Mouse (Mus musculus) intestine, embryonic 15.5 days (tissue): ENCODE measurements around the gene Cttn. TPM values are rescaled to one million over a fixed set of nuclear protein-coding genes. Genes with fewer than 3 reads are reported as not detected.
A peak's percentile ranks its signal among the peaks of the same experiment; 100 is the strongest.

ENCODE experiments used
- ATAC-seq: fragments of 200-750 bp; cut with Nextera tagmentation; 2 replicates; pipeline ENCODE4 v1.8.0; 2017; ENCODE audit warnings: moderate TSS enrichment, moderate library complexity
- H3K27ac ChIP-seq: fragments of 300-500 bp; sonication (generic); 2 replicates; pipeline ENCODE4 v1.5.1; 2015; ENCODE audit warnings: mild to moderate bottlenecking, inconsistent platforms
- H3K27me3 ChIP-seq: fragments of 300-500 bp; sonication (generic); replicated peaks from 2 replicates; pipeline ENCODE4 v1.6.1; 2015; ENCODE audit warnings: inconsistent platforms
- H3K36me3 ChIP-seq: fragments of 300-500 bp; sonication (generic); 2 replicates; pipeline ENCODE4 v1.6.1; 2015; ENCODE audit warnings: inconsistent platforms
- H3K4me1 ChIP-seq: fragments of 300-500 bp; sonication (generic); replicated peaks from 2 replicates; pipeline ENCODE4 v1.6.1; 2015; ENCODE audit warnings: inconsistent platforms
- H3K4me2 ChIP-seq: fragments of 300-500 bp; sonication (generic); replicated peaks from 2 replicates; pipeline ENCODE4 v1.6.1; 2015; ENCODE audit warnings: mild to moderate bottlenecking, inconsistent platforms
- H3K4me3 ChIP-seq: fragments of 300-500 bp; sonication (generic); replicated peaks from 2 replicates; pipeline ENCODE4 v1.5.1; 2015; ENCODE audit warnings: inconsistent platforms
- H3K9ac ChIP-seq: fragments of 300-500 bp; sonication (generic); 2 replicates; pipeline ENCODE4 v1.6.1; 2015; ENCODE audit warnings: inconsistent platforms
- H3K9me3 ChIP-seq: fragments of 300-500 bp; sonication (generic); 2 replicates; pipeline ENCODE4 v1.6.1; 2016; ENCODE audit warnings: inconsistent platforms
- WGBS: fragments of 180-500 bp; shearing (Covaris S2); methylation state at CpG from one replicate; pipeline ENCODE4 v1.1.7; 2015; 5-methylcytosine and 5-hydroxymethylcytosine counted together
- polyA plus RNA-seq: library from polyadenylated mRNA; unstranded; fragments of >200 nt; fragmentation: Nextera tagmentation; extraction: Ambion mirVana; gene quantifications from 2 replicates; pipeline ENCODE4 v1.2.1, GENCODE M21; 2015

Gene Cttn
- polyA plus RNA-seq, 1 experiment from 2014 or later, result 139 TPM

- Histone ChIP-seq H3K27me3 (no peaks in the 10 kb centered on the region), H3K4me1 (no peaks in the 10 kb centered on the region), H3K4me3 (no peak overlapping the region), H3K9me3 (no peaks in the 10 kb centered on the region), H3K27ac (no peak overlapping the region), H3K36me3 (peaks cover 58% of the 10 kb centered on the region), H3K4me2 (no peak overlapping the region), H3K9ac (no peak overlapping the region)
- WGBS, result 87% methylated on average over 7 of the region's 7 CpGs
- no peak for ATAC-seq
These were observed 26.0 kb downstream of the Cttn start for GRCm38 (mm10) chr7:144444788-144445187.

- 89% methylated on average over 4 of the region's 4 CpGs for whole genome bisulfite sequencing
- no peak overlapping the region for H3K27ac ChIP-seq
- H3K27me3 ChIP-seq, result no peaks in the 10 kb centered on the region
- H3K36me3 ChIP-seq, result peaks cover 69% of the 10 kb centered on the region
- H3K9me3 ChIP-seq, result no peaks in the 10 kb centered on the region
- no peak overlapping the region for H3K4me3 ChIP-seq
- no peaks in the 10 kb centered on the region for H3K4me1 ChIP-seq
- no peak overlapping the region for H3K4me2 ChIP-seq
- no peak for ATAC-seq
- H3K9ac ChIP-seq, result no peak overlapping the region
These were observed 28.8 kb downstream of the Cttn start for GRCm38 (mm10) chr7:144441976-144442375.

GRCm38 (mm10) chr7:144441466-144441865, 29.3 kb downstream of the Cttn start:
- WGBS, result 92% methylated on average over 11 of the region's 11 CpGs
- Histone ChIP-seq H3K27me3 (no peaks in the 10 kb centered on the region), H3K36me3 (peaks cover 72% of the 10 kb centered on the region), H3K9ac (no peak overlapping the region), H3K4me3 (no peak overlapping the region), H3K4me2 (no peak overlapping the region), H3K9me3 (no peaks in the 10 kb centered on the region), H3K4me1 (no peaks in the 10 kb centered on the region), H3K27ac (no peak overlapping the region)
- ATAC-seq, result no peak

DNA sequence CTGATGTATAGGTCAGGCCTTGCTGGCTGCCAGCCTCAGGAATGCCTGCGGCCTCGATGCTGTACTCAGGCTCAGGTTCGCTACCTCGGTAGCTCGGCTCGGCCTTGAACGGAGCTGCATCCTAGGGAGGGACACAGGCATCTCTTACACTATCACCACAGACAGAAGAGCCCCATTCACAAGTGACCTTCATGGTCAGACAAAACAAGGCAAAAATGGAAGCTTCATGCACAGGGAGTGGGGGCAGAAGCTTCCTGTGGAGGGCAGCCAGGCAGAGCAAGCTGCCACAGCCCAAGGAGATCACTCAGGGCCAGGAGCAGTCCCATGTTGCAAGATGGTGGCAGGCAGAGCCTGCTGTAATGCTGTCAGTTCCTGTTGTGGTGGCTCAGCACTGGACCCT, 32.0 kb downstream of the Cttn start:
- Histone ChIP-seq H3K27me3 (no peaks in the 10 kb centered on the region), H3K4me3 (no peak overlapping the region), H3K9me3 (no peaks in the 10 kb centered on the region), H3K36me3 (peaks cover 59% of the 10 kb centered on the region), H3K9ac (no peak overlapping the region), H3K4me1 (no peaks in the 10 kb centered on the region), H3K27ac (no peak overlapping the region), H3K4me2 (no peak overlapping the region)
- ATAC-seq, result no peak
- 98% methylated on average over 7 of the region's 7 CpGs for WGBS

DNA sequence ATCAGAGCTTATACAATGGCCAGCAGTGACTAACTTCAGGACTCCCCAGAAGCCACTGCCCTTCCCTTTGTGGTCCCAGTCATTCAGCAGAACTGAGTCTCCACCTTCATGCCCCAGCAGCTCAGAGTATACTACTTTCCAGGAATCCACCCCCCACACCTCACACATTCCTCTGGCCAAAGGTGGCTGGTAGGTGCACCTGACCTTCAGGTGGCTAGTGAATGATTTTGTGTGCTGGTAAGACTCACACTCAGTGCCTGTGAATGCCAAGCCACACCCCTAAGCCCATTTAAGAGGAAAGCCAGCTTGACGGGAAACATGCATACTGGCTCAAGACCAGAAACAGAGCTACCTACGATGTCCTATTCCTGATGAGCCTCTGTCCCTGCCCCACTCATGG, 37.9 kb downstream of the Cttn start:
- no peak overlapping the region for H3K4me3 ChIP-seq
- no peak overlapping the region for H3K27ac ChIP-seq
- peaks cover 17% of the 10 kb centered on the region for H3K36me3 ChIP-seq
- H3K9me3 ChIP-seq, result no peaks in the 10 kb centered on the region
- H3K9ac ChIP-seq, result no peak overlapping the region
- no peak overlapping the region for H3K4me2 ChIP-seq
- no peaks in the 10 kb centered on the region for H3K4me1 ChIP-seq
- WGBS, result 60% methylated on average over 2 of the region's 2 CpGs
- H3K27me3 ChIP-seq, result no peaks in the 10 kb centered on the region
- ATAC-seq, result no peak

- no peak for ATAC-seq
- Histone ChIP-seq H3K27me3 (no peaks in the 10 kb centered on the region), H3K4me3 (no peak overlapping the region), H3K36me3 (no peaks in the 10 kb centered on the region), H3K9me3 (no peaks in the 10 kb centered on the region), H3K4me2 (no peak overlapping the region), H3K27ac (no peak overlapping the region), H3K9ac (no peak overlapping the region), H3K4me1 (no peaks in the 10 kb centered on the region)
- WGBS, result 79% methylated on average over 3 of the region's 3 CpGs
These were observed 43.3 kb downstream of the Cttn start for GRCm38 (mm10) chr7:144427460-144427859.

- H3K4me1 ChIP-seq, result no peaks in the 10 kb centered on the region
- H3K4me2 ChIP-seq, result no peak overlapping the region
- no peaks in the 10 kb centered on the region for H3K36me3 ChIP-seq
- WGBS, result 81% methylated on average over 3 of the region's 3 CpGs
- ATAC-seq, result no peak
- no peak overlapping the region for H3K9ac ChIP-seq
- no peaks in the 10 kb centered on the region for H3K9me3 ChIP-seq
- H3K4me3 ChIP-seq, result no peak overlapping the region
- H3K27me3 ChIP-seq, result no peaks in the 10 kb centered on the region
- no peak overlapping the region for H3K27ac ChIP-seq
These were observed 44.2 kb downstream of the Cttn start for GRCm38 (mm10) chr7:144426594-144426993.

DNA sequence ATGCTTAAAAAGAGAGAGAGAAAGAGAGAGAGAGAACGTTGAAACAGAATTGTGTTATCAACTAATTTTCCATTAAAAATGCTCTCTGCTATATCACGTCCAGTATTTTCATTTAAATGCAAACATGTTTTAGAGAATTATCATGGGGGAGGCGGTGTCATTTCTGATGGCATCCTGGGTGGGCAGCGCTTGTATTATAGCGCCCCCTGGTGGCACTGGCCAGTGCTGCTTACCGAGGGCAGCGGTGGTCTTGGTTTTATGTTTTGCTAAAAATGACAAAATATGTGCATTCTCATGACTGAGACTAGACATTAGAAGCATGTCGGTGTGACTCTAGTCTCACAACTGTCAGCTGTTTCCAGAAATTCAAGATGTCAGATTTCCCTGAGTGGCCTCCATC, 44.9 kb downstream of the Cttn start:
- no peak overlapping the region for H3K4me2 ChIP-seq
- no peaks in the 10 kb centered on the region for H3K27me3 ChIP-seq
- H3K4me1 ChIP-seq, result no peaks in the 10 kb centered on the region
- H3K27ac ChIP-seq, result no peak overlapping the region
- H3K4me3 ChIP-seq, result no peak overlapping the region
- no peak for ATAC-seq
- H3K9ac ChIP-seq, result no peak overlapping the region
- 11% methylated on average over 8 of the region's 8 CpGs for WGBS
- no peaks in the 10 kb centered on the region for H3K36me3 ChIP-seq
- H3K9me3 ChIP-seq, result no peaks in the 10 kb centered on the region

DNA sequence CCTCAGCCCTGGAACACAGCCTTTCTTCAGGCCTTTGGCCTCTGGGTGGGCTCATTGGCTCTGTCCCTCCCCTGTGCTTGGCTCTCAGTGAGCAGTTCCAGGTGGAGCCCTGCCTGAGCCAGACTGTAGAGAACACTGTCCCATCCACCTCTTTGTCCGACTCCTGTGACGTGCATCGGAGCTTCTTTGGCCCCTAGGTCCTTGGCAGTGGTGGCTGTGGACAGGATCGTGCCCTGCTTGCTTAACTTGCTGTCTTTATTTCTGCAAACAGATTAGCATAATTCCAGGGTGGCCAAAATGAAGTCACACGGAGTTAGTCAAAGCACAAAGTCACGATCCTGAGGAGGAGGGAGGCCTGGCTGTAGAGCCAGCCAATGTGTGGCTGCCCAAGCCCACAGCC, 49.3 kb downstream of the Cttn start:
- H3K4me3 ChIP-seq, result no peak overlapping the region
- no peak for ATAC-seq
- H3K27me3 ChIP-seq, result no peaks in the 10 kb centered on the region
- no peak overlapping the region for H3K4me2 ChIP-seq
- 76% methylated on average over 6 of the region's 6 CpGs for WGBS
- H3K36me3 ChIP-seq, result no peaks in the 10 kb centered on the region
- no peak overlapping the region for H3K9ac ChIP-seq
- peaks cover 6% of the 10 kb centered on the region for H3K4me1 ChIP-seq
- no peaks in the 10 kb centered on the region for H3K9me3 ChIP-seq
- no peak overlapping the region for H3K27ac ChIP-seq

- no peak overlapping the region for H3K4me2 ChIP-seq
- peaks cover 6% of the 10 kb centered on the region for H3K4me1 ChIP-seq
- H3K9ac ChIP-seq, result no peak overlapping the region
- H3K36me3 ChIP-seq, result no peaks in the 10 kb centered on the region
- H3K4me3 ChIP-seq, result no peak overlapping the region
- ATAC-seq, result no peak
- no peaks in the 10 kb centered on the region for H3K27me3 ChIP-seq
- no peak overlapping the region for H3K27ac ChIP-seq
- H3K9me3 ChIP-seq, result no peaks in the 10 kb centered on the region
- WGBS, result 38% methylated on average over 16 of the region's 16 CpGs
These were observed 50.3 kb downstream of the Cttn start for GRCm38 (mm10) chr7:144420552-144420951.

- H3K4me2 ChIP-seq, result 0 out of 2 replicates have a peak overlapping the region, but pooled peaks have one; percentile 19
- no peaks in the 10 kb centered on the region for H3K9me3 ChIP-seq
- H3K4me1 ChIP-seq, result peaks cover 6% of the 10 kb centered on the region
- WGBS, result 25% methylated on average over 16 of the region's 16 CpGs
- peak; percentile 91 for ATAC-seq
- no peak overlapping the region; the same call in 1 of the 2 replicates for H3K9ac ChIP-seq
- no peak overlapping the region for H3K4me3 ChIP-seq
- H3K27me3 ChIP-seq, result no peaks in the 10 kb centered on the region
- H3K36me3 ChIP-seq, result no peaks in the 10 kb centered on the region
- peak overlapping the region; percentile 61; the same call in 1 of the 2 replicates for H3K27ac ChIP-seq
These were observed 53.0 kb downstream of the Cttn start for GRCm38 (mm10) chr7:144417644-144418343.

- Histone ChIP-seq H3K36me3 (no peaks in the 10 kb centered on the region), H3K27me3 (no peaks in the 10 kb centered on the region), H3K4me2 (0 out of 2 replicates have a peak overlapping the region, but pooled peaks have one; percentile 19), H3K9ac (no peak overlapping the region), H3K4me3 (no peak overlapping the region), H3K27ac (no peak overlapping the region), H3K4me1 (peaks cover 6% of the 10 kb centered on the region), H3K9me3 (no peaks in the 10 kb centered on the region)
- ATAC-seq, result peak; percentile 18; the same call in 1 of the 2 replicates
- WGBS, result 24% methylated on average over 2 of the region's 2 CpGs
These were observed 53.6 kb downstream of the Cttn start for GRCm38 (mm10) chr7:144417234-144417633.

DNA sequence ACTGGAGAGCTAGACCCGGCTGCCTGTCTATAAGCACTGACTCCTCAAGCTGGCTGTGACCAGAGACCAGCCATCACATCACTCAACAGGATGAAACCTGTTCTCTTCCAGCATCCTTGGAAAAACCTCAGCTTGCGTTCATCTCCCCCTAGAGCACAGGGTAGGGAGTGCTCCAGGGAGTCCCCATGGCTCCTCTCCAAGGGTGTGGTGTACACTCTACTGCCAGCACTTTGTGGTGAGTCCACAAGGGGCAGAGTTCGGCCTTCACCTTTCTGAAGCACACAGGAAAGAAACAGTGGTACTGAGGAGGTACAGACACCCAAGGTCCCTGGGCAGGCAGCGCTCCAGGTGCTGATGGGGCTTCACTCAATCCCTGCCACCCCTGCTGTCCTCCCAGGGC, 55.0 kb downstream of the Cttn start:
- no peak overlapping the region for H3K9ac ChIP-seq
- 77% methylated on average over 4 of the region's 4 CpGs for whole genome bisulfite sequencing
- no peak; the same call in 1 of the 2 replicates for ATAC-seq

More for the DNA sequence above, 55.0 kb downstream of the Cttn start:
- Histone ChIP-seq H3K27ac (no peak overlapping the region), H3K36me3 (no peaks in the 10 kb centered on the region), H3K27me3 (no peaks in the 10 kb centered on the region), H3K4me3 (no peak overlapping the region), H3K9me3 (no peaks in the 10 kb centered on the region), H3K4me2 (no peak overlapping the region), H3K4me1 (peaks cover 9% of the 10 kb centered on the region)
